Mouse (Mus musculus): ENCODE data around the gene Senp6.

GRCm38 (mm10) chr9:80172396-80173222, 105.9 kb downstream of the Senp6 start:
- TF ChIP-seq POLR2A (IDR thresholded peaks at IDR 0.05; ENCODE audit: borderline replicate concordance, extremely low read depth, insufficient read depth, insufficient read length, poor library complexity, severe bottlenecking), result no peak
- no peak for TF ChIP-seq CTCF (IDR thresholded peaks at IDR 0.05; ENCODE audit: borderline replicate concordance, extremely low read depth, insufficient read depth, insufficient read length)

Data from brain, embryonic 14.5 days (tissue).